Mouse (Mus musculus) midbrain, embryonic 12.5 days (tissue): ENCODE results near the gene Brinp1. TPM values are rescaled to one million over a fixed set of nuclear protein-coding genes. Genes with fewer than 3 reads are reported as not detected.

ENCODE experiments used
- ATAC-seq: fragments of 200-750 bp; cut with Nextera tagmentation; 2 replicates; pipeline ENCODE4 v1.8.0; 2017; ENCODE audit warnings: low read depth, moderate TSS enrichment, moderate library complexity; ENCODE audit not compliant: low FRiP score
- H3K27ac ChIP-seq: fragments of 300-500 bp; sonication (generic); replicated peaks from 2 replicates; pipeline ENCODE4 v1.5.1; 2016; ENCODE audit warnings: mild to moderate bottlenecking
- H3K27me3 ChIP-seq: fragments of 300-500 bp; sonication (generic); 2 replicates; pipeline ENCODE4 v1.6.1; 2016; ENCODE audit warnings: mild to moderate bottlenecking
- H3K36me3 ChIP-seq: fragments of 300-500 bp; sonication (generic); 2 replicates; pipeline ENCODE4 v1.6.1; 2016
- H3K4me1 ChIP-seq: fragments of 300-500 bp; sonication (generic); 2 replicates; pipeline ENCODE4 v1.6.1; 2016
- H3K4me2 ChIP-seq: fragments of 300-500 bp; sonication (generic); replicated peaks from 2 replicates; pipeline ENCODE4 v1.6.1; 2016; ENCODE audit warnings: mild to moderate bottlenecking, moderate library complexity
- H3K4me3 ChIP-seq: fragments of 300-500 bp; sonication (generic); 2 replicates; pipeline ENCODE4 v1.5.1; 2016; ENCODE audit warnings: mild to moderate bottlenecking
- H3K9ac ChIP-seq: fragments of 300-500 bp; sonication (generic); replicated peaks from 2 replicates; pipeline ENCODE4 v1.6.1; 2016; ENCODE audit warnings: mild to moderate bottlenecking, moderate library complexity
- H3K9me3 ChIP-seq: fragments of 300-500 bp; sonication (generic); 2 replicates; pipeline ENCODE4 v1.6.1; 2016; ENCODE audit warnings: mild to moderate bottlenecking
- WGBS: fragments of 180-500 bp; shearing (Covaris S2); methylation state at CpG from one replicate; pipeline ENCODE4 v1.1.7; 2016; 5-methylcytosine and 5-hydroxymethylcytosine counted together
- polyA plus RNA-seq: library from polyadenylated mRNA; unstranded; fragments of >200 nt; fragmentation: Nextera tagmentation; extraction: Ambion mirVana; gene quantifications from 2 replicates; pipeline ENCODE4 v1.2.1, GENCODE M21; 2016

Brinp1 gene
- polyA plus RNA-seq, result 16.7 and 18.2 TPM in 2 replicates

DNA sequence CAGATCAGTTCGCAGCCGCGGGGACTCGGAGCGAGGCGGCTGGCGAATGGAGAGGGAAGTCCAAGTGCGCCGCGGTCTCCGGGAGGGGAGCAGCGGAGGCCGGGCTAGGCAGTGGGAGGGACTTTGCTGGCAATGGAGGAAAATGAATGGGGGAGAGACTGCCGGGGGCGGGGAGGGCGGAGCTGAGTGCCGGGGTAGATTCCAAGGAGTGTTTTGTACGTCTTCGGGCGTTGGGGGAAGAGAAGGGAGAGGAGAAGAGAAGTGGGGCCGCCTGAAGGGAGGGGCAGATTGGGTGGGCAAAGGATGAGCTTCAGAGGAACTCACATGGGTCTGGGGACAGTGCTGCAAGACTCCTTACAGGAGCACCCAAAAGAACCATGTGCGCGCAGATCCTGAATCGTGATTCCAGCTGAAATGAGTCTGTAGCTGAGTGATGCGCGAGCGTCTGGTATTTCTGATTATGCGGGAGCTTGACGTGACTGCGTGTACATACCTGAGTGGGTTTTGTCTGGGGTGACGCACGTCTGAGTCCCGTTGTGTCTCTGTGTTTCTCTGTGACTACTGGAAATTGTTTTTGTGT, at the start of gene Brinp1:
Gene Brinp1 (minus strand): TSS at position 76 of the 580 bp plus-strand sequence.
- H3K4me2 ChIP-seq, result peak within 1 kb of the TSS; percentile 88
- under 1% methylated on average over 33 of the region's 33 CpGs for WGBS
- no peaks in the 10 kb centered on the region for H3K36me3 ChIP-seq
- ATAC-seq, result peak; percentile 96
- H3K4me3 ChIP-seq, result peak within 1 kb of the TSS; percentile 68
- no peaks in the 10 kb centered on the region for H3K4me1 ChIP-seq
- H3K27ac ChIP-seq, result peak within 1 kb of the TSS; percentile 64
- peaks cover 13% of the 10 kb centered on the region for H3K27me3 ChIP-seq
- no peaks in the 10 kb centered on the region for H3K9me3 ChIP-seq
- H3K9ac ChIP-seq, result peak within 1 kb of the TSS; percentile 58

DNA sequence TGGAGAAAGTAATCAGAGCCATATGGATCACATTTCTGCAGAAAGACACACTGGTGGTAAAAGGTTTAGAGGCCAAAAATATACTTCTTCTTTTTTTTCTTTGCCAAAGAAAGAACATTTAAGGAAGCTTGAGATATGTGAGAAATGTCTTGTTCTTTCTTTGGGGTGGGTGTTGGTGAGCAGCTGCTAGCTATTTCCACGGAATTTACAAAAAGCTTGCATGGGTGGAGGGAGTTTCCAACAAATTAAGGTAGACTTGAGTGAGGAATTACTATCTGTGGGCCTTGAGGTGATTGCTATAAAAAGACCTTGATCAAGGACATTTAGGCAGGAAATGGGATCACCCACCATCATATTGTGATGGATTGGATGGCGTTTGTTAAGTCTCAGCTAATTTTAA, 3.1 kb upstream of the Brinp1 start:
- no peaks in the 10 kb centered on the region for H3K9me3 ChIP-seq
- no peak for ATAC-seq
- H3K36me3 ChIP-seq, result no peaks in the 10 kb centered on the region
- WGBS, result 79% methylated on average over 2 of the region's 2 CpGs
- H3K4me1 ChIP-seq, result no peaks in the 10 kb centered on the region
- no peak overlapping the region for H3K4me2 ChIP-seq
- H3K9ac ChIP-seq, result no peak overlapping the region
- H3K4me3 ChIP-seq, result no peak overlapping the region
- no peak overlapping the region for H3K27ac ChIP-seq
- peaks cover 6% of the 10 kb centered on the region for H3K27me3 ChIP-seq

DNA sequence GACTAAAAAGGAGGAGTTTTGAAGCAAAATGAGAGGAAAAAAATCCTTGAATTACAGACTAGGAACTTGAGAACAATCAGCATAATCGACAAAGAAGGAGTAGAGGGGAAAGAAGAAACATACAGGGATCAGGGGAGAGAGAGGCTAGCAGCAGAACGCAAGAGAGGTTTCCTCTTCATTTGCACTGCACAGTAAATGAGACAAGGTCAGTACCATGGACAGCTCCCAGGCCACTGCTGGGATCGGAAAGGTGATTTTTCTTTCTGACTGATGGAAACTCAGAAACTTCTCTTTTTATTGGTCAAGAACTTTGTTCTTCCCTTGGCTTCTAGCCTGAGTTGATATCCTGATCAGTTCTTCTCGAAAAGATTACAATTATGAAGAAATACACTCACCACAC, 1.4 kb upstream of the Brinp1 start:
- Histone ChIP-seq H3K4me2 (no peak overlapping the region), H3K27me3 (peaks cover 13% of the 10 kb centered on the region), H3K9ac (no peak overlapping the region), H3K4me1 (no peaks in the 10 kb centered on the region), H3K4me3 (no peak overlapping the region), H3K36me3 (no peaks in the 10 kb centered on the region), H3K27ac (no peak overlapping the region), H3K9me3 (no peaks in the 10 kb centered on the region)
- ATAC-seq, result no peak
- 8% methylated on average over 4 of the region's 4 CpGs for WGBS

DNA sequence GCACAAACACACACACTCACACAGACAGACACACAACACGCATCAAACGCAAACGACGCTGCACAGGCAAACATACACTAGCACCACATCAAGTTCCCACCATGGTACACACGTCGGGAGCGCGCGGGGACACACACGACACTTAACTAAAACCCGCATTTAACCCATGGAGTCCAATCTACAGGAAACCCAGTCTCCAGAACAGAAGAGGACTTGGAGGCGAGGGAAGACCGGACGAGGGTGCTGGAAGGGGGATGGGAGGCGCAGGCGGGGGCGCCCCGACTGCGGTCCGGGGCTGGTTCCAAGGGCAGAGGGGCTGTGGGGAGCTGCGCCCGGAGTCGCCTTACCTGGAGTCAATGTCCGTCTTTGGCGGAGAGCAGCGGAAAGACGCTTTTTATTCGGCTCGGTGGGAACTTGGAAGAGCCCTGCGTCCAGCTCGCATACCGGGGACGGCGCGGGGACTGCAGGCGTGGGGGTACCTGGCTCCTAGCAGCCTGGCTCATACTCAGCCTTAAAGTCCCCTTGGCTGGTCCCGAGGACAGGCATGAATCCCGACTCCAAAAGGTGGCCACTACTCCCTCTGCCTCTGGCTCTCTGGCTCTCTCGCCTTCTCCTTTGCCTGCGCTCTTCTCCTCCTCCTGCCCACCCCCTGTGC, 403 bp downstream of the Brinp1 start:
- H3K27me3 ChIP-seq, result peaks cover 13% of the 10 kb centered on the region
- H3K9ac ChIP-seq, result peak overlapping the region; percentile 58
- H3K36me3 ChIP-seq, result no peaks in the 10 kb centered on the region
- peak overlapping the region; percentile 68 for H3K4me3 ChIP-seq
- WGBS, result under 1% methylated on average over 38 of the region's 40 CpGs
- H3K9me3 ChIP-seq, result no peaks in the 10 kb centered on the region
- peak; percentile 64 for ATAC-seq
- H3K4me2 ChIP-seq, result peak overlapping the region; percentile 88
- H3K4me1 ChIP-seq, result no peaks in the 10 kb centered on the region
- H3K27ac ChIP-seq, result peak overlapping the region; percentile 64

DNA sequence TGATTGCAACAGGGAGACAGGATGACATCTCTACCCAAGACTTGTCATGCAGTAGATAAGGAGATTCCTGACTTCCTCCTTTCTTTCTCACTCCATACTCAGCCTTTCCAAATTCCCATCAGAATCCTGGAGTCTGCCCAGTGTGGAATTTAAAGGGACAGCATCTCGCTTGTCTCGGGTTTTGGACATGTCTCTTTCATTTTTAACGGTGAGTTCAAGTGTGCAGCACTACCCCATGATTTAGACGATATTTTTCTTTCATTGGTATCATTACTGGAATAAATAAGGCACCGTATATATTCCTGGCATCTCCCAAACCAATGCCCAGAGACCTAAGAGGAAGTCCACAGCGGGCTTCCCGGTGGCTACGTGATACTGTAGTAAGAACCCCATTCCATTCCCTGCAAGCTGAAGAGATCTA, 1.1 kb downstream of the Brinp1 start:
- no peaks in the 10 kb centered on the region for H3K9me3 ChIP-seq
- ATAC-seq, result 0 out of 2 replicates have a peak, but pooled peaks have one; percentile 1
- H3K4me2 ChIP-seq, result peak overlapping the region; percentile 88
- WGBS, result 10% methylated on average over 8 of the region's 8 CpGs
- peaks cover 13% of the 10 kb centered on the region for H3K27me3 ChIP-seq
- H3K4me3 ChIP-seq, result peak overlapping the region; percentile 68
- 0 out of 2 replicates have a peak overlapping the region, but pooled peaks have one; percentile 5 for H3K27ac ChIP-seq
- H3K9ac ChIP-seq, result peak overlapping the region; percentile 58
- no peaks in the 10 kb centered on the region for H3K36me3 ChIP-seq
- no peaks in the 10 kb centered on the region for H3K4me1 ChIP-seq

DNA sequence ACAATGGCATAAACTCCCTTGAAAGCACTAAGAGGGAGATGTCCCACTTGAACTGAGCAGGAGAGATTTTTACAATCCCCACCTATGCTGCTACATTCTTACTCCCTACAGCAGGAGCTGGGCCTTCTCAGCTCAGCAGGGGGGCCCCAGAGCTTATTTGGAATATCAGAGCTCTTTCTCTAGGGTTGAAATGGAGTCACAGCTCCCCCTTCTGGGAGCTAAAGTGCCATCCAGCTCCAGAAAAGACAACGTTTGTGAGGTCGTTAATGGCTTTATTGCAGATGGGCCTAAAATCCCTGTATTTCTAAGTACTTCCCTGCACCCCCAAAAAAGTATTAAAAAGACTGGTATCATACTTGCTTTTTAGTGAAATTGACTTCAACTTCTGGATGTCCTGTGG, 3.6 kb downstream of the Brinp1 start:
- no peaks in the 10 kb centered on the region for H3K4me1 ChIP-seq
- no peak for ATAC-seq
- H3K27ac ChIP-seq, result no peak overlapping the region
- WGBS, result 0% methylated on average over 2 of the region's 2 CpGs
- no peak overlapping the region for H3K4me2 ChIP-seq
- no peak overlapping the region for H3K4me3 ChIP-seq
- no peaks in the 10 kb centered on the region for H3K9me3 ChIP-seq
- H3K36me3 ChIP-seq, result no peaks in the 10 kb centered on the region
- peaks cover 13% of the 10 kb centered on the region for H3K27me3 ChIP-seq
- no peak overlapping the region for H3K9ac ChIP-seq

DNA sequence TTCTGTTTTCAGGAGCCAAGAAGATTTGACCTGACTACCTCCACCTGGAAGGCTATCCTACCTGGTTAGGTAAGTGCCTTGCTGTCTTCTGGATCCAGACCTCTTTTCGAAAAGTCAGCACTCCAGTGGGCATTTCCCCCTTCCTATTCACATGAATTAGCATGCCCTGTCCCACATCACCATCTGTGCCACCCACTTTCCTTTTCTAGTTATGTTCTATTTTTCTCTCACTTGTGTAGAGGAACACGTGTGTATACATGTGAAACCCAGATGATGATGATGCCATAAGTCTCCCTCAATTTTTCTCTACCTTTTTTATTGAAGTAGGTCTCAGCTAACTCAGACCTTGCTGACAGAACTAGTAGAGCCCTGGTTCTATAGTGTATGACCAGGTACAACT, 11.3 kb downstream of the Brinp1 start:
- H3K27me3 ChIP-seq, result no peaks in the 10 kb centered on the region
- H3K9ac ChIP-seq, result no peak overlapping the region
- ATAC-seq, result no peak
- no peaks in the 10 kb centered on the region for H3K4me1 ChIP-seq
- H3K27ac ChIP-seq, result no peak overlapping the region
- H3K9me3 ChIP-seq, result no peaks in the 10 kb centered on the region
- WGBS, result 81% methylated on average over 2 of the region's 2 CpGs
- no peak overlapping the region for H3K4me2 ChIP-seq
- H3K36me3 ChIP-seq, result no peaks in the 10 kb centered on the region
- no peak overlapping the region for H3K4me3 ChIP-seq

DNA sequence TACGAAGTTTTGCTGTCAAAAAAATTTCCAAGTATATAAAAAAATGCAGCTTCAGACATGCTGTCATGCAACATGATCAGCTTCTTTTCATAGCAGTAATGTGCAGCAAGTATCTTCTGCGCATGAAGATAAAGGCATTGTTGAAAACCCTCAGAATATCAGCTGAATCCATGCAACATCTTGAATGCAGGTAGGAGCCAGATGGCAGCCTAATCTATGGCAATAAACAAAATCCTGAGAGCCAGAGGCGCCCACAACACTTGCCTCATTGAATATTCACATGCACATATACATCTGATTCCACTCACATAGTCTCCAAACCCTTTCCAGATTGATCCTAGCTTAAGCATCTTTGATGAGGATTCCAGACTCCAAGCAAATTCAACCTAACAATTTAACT, 24.2 kb downstream of the Brinp1 start:
- ATAC-seq, result no peak
- Histone ChIP-seq H3K4me3 (no peak overlapping the region), H3K36me3 (no peaks in the 10 kb centered on the region), H3K4me1 (0 out of 2 replicates have a peak, but pooled peaks cover 4% of the 10 kb centered on the region), H3K27me3 (no peaks in the 10 kb centered on the region), H3K4me2 (no peak overlapping the region), H3K9me3 (no peaks in the 10 kb centered on the region), H3K27ac (no peak overlapping the region), H3K9ac (no peak overlapping the region)
- WGBS, result 68% methylated on average over 3 of the region's 3 CpGs

DNA sequence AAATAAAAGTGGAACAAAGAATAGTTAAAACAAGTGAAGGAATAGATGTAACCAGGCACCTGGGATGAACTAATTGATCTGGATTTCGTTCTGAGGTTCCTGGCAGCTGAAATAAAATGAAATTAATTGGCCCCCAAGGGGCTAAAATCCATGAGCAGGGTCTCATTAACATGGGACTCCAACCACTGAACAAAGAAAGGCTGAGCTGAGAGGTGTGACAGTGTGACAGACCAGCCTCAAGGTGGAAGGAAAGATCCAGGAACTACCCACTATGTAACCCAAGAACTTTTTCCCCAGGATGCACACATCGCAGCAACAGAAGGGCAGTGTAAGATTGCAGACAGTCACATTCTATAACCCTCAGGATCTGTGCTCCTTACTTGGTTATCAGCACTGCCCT, 28.1 kb downstream of the Brinp1 start:
- no peak overlapping the region for H3K9ac ChIP-seq
- no peak overlapping the region for H3K27ac ChIP-seq
- peak; percentile 65; the same call in 1 of the 2 replicates for ATAC-seq
- no peak overlapping the region for H3K4me3 ChIP-seq
- WGBS, result 68% methylated on average over 2 of the region's 2 CpGs
- H3K36me3 ChIP-seq, result no peaks in the 10 kb centered on the region
- H3K9me3 ChIP-seq, result no peaks in the 10 kb centered on the region
- 0 out of 2 replicates have a peak, but pooled peaks cover 4% of the 10 kb centered on the region for H3K4me1 ChIP-seq
- no peak overlapping the region for H3K4me2 ChIP-seq
- no peaks in the 10 kb centered on the region for H3K27me3 ChIP-seq

DNA sequence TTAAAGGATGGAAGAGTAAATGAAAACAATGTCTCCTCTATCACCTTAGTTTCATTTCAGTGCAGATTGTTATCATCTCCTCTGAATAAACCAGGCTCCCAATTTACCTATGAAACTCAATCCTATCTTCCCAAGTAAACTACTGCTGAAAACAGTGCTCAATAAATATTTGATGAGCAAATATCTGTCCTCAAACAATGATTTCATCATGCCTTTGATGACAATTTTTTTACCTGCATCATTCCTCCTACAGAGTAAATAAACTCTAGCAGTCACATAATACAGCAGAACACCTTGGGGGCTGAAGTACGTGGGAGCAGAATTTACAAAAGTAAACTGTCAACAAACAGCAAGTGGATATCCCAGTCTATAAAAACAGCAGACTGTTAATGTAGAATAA, 31.3 kb downstream of the Brinp1 start:
- no peaks in the 10 kb centered on the region for H3K9me3 ChIP-seq
- no peak overlapping the region for H3K27ac ChIP-seq
- ATAC-seq, result no peak
- no peaks in the 10 kb centered on the region for H3K27me3 ChIP-seq
- H3K4me3 ChIP-seq, result no peak overlapping the region
- 0 out of 2 replicates have a peak, but pooled peaks cover 4% of the 10 kb centered on the region for H3K4me1 ChIP-seq
- 69% methylated on average over 1 of the region's 1 CpGs for WGBS
- no peaks in the 10 kb centered on the region for H3K36me3 ChIP-seq
- no peak overlapping the region for H3K4me2 ChIP-seq
- no peak overlapping the region for H3K9ac ChIP-seq

DNA sequence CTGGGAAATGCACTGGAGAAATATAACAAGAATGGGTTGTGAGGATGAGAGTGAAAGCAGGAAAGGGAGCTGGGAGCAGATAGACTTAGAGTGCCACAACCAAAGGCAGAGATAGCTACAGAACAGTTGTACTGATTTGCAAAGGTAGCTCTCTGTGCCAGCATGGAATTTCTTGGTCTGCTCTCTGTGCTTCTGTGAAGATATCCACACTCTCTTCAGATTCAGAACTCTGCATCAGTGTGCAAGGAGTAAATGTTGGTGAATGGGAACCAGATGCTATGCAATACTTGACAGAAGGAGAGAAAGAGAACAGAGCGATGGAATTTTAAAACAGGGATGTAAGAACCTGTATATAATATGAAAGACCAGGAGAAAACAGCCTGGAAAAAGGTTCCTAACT, 31.7 kb downstream of the Brinp1 start:
- Histone ChIP-seq H3K4me3 (no peak overlapping the region), H3K4me2 (no peak overlapping the region), H3K36me3 (no peaks in the 10 kb centered on the region), H3K4me1 (0 out of 2 replicates have a peak, but pooled peaks cover 4% of the 10 kb centered on the region), H3K9me3 (no peaks in the 10 kb centered on the region), H3K9ac (no peak overlapping the region), H3K27me3 (no peaks in the 10 kb centered on the region), H3K27ac (no peak overlapping the region)
- WGBS, result 93% methylated on average over 1 of the region's 1 CpGs
- ATAC-seq, result no peak

DNA sequence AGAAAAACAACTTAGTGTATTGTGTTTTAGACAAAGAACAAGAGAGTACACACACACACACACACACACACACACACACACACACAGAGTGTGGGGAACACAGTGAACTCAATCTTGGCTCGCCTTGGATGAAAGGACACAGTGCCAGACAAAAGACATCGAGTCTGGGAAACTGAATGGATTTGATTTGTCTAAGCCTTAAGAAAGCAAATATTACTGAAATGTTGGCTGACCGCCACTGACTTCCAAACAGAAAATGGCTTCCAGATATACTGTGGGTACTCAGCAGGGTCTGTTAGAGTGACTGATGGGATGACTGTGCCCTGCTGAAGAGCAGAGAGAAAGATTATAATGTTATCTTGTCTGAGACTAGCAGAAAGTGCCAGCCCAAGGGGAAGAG, 34.1 kb downstream of the Brinp1 start:
- no peaks in the 10 kb centered on the region for H3K27me3 ChIP-seq
- H3K9ac ChIP-seq, result no peak overlapping the region
- no peak overlapping the region for H3K4me3 ChIP-seq
- H3K27ac ChIP-seq, result no peak overlapping the region
- H3K4me1 ChIP-seq, result no peaks in the 10 kb centered on the region
- H3K36me3 ChIP-seq, result no peaks in the 10 kb centered on the region
- 62% methylated on average over 3 of the region's 3 CpGs for WGBS
- ATAC-seq, result no peak
- no peak overlapping the region for H3K4me2 ChIP-seq
- no peaks in the 10 kb centered on the region for H3K9me3 ChIP-seq
